Mouse (Mus musculus): ENCODE measurements around the gene Ino80.

Gene Ino80

GRCm38 (mm10) chr2:119436988-119437387 lies 40.5 kb downstream of the Ino80 start:
- DNase-seq: peak; percentile 20 to 48

GRCm38 (mm10) chr2:119436467-119436866 lies 41.0 kb downstream of the Ino80 start:
- DNase-seq: no peak

DNA sequence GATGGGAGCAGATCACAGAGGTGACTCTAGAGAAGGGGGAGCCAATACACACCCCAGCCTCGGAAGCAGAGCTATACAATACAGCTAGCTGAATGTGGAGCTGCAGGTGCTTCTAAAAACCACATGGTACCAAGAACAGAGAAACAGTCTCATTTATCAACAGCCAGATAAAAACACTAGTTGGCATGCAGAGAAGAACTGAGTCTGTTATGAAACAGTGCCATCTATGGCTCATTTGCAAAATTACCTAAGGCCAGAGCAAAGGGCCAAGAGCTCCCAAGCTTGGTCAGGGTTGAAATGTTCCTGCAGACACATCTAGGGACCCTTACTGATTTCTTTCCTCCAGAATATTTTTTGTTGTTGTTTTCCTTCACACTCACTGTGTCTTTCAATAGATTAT lies 63.7 kb downstream of the Ino80 start:
- peak; percentile 13 to 32 for DNase-seq

DNA sequence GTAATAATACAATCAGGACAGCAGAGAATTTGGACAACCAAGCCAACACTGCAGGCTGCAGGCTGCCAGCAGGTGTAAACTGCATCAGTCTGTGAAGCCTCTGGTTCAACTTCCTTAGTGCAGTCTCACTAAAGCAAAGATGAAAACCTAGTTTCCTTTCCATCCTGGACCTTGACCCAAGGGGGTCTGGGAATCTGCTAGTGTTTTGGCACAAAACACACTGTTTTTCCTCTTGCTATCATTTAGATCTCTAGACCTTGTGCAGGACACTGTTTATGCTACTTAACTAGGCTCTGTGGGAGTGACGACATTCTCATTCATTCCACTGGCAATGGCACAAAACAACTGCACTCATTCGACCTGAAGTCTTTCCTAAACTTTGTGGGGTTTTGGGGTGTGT lies 65.8 kb downstream of the Ino80 start:
- DNase-seq: peak in 1 of 2 experiments; percentile 14

DNA sequence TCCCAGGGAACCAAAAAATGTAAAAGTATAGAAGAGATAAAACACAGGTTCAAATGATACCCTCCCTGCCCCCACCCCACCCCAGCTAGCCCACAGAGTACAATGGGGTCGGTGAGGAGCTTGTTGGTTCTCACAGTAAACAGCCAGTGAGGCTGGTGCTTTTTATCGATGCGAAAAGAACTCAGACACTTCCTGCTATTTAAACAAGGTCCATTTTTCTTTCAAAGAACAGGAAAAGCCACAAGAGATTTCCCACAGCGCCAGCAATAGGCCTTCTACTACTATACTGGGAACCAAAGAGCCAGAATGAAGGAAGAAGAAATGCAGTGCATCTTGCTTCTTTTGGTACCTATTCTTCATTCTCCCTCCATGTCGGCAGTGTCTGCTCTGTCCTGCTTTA lies 66.5 kb downstream of the Ino80 start:
- DNase-seq: no peak

- DNase-seq: no peak
These were observed 68.8 kb downstream of the Ino80 start for GRCm38 (mm10) chr2:119408733-119409132.

GRCm38 (mm10) chr2:119408278-119408677 lies 69.2 kb downstream of the Ino80 start:
- DNase-seq: peak; percentile 35 to 38

DNA sequence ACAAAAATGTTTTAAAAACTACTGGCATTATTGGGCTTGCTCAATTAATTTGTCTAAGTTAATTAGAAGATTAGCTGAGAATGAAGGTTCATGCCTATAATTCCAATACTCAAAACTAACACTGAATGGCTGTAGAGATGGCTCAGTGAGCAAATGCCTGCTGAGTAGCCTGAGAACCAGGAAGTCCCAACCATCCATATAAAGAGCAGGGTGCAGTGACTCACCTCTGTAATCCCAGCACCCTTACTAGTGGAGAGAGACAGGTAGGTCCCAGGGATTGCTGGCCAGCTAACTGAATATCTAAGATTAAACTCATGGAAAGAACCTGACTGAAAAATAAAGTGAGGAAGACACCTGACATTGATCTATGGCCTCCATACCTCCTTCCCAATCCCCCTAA lies 78.2 kb downstream of the Ino80 start:
- DNase-seq: no peak

DNA sequence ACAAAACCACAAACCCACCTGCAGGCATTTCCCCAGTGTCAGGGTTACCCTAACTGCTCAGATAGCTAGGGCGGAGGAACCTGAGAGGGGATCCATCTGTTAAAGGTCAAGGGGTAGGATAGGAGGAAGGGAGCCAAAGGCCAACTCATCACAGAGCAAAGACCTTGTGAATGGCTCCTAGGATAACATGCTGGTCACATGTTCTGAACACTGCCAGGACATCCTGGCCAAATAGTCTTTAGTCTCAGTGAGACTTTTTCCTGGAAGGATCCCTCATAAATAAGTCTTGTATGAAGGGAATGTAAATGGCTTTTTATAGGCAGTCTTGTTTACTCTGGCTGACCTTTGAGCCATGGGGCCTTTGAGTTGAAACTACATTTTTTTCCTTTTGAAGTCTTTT lies 78.8 kb downstream of the Ino80 start:
- peak in 1 of 2 experiments; percentile 23 for DNase-seq

DNA sequence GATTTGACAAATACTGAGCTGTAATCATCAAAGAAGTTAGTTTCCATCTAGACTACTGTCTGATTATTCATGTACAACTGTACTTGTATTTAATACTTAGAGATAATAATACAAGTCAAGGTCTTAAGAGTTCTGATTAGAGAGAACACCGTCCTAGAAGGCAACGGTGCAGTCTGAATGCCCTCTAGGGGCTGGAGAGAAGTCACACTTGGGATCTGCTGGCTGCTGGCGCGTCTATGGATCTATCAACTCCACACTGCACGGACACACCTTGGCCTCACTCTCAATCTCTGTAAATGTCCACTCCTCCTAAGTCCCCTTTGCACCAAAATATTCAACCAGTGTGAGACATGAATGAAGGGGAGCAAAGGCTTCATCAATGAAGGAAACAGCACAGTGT lies 79.2 kb downstream of the Ino80 start:
- no peak for DNase-seq

DNA sequence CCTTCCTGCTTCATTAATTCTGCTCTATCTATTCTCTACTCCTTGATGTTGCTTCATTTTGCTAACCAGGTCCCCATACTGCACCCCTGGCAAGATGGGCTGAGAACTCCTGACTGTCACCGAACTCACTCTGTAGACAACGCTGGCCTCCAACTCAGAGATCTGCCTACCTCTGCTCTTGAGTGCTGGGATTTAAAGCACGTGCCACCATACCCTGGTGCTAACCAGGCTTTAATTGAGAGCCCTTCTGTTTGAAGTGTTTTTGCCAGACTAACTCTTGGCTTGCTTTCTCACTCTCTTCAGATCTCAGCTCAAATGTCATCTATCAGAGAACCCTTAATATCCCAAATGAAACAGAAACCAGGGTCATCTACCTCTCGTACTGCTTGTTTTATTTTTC lies 87.5 kb downstream of the Ino80 start:
- no peak for DNase-seq

- DNase-seq: no peak
These were observed 89.2 kb downstream of the Ino80 start for GRCm38 (mm10) chr2:119388266-119388665.

- no peak for DNase-seq
These were observed 98.0 kb downstream of the Ino80 start for GRCm38 (mm10) chr2:119379455-119379854.

- no peak for DNase-seq
These were observed 99.7 kb downstream of the Ino80 start for GRCm38 (mm10) chr2:119377826-119378225.

DNA sequence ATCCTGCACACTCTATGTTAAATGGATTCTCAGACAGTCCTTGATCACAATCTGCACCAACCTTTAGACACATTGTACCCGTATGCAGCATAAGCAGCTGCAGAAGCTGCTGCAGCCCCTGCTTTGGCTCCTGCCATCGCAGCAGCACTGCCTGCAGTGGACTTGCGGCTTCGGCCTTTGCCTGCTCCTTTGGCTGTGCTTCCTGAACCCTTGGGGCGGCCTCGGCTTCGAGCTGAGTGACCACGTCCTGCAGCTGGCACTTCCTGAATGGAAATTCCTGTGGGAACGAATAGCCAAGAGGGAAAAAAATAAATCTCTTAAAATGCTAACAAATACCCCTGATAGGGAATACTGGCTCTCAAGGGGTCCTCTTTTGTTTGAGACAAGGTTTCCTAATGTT lies 100.2 kb downstream of the Ino80 start:
- peak; percentile 36 to 37 for DNase-seq

GRCm38 (mm10) chr2:119370116-119370515 lies 107.4 kb downstream of the Ino80 start:
- no peak for DNase-seq

DNA sequence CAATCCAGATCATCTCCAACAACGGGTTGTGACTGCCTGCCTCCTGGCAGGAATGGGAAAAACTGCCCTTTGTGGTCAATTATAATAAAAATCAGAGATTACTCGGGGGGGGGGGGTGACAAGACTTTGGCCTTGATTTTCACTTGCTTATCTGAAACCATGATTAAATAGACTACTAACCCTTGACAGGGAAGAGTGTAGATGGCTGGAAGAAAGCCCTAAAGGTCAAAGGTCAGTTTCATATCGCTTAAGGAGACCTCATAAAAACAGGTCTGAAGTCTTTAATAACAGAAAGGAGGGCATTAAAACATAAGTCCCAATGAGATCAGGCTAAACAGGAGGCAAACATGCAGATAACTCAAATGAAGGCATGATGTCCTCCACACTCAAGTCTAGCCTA lies 110.1 kb downstream of the Ino80 start:
- no peak for DNase-seq

GRCm38 (mm10) chr2:119364969-119365368 lies 112.5 kb downstream of the Ino80 start:
- DNase-seq: no peak

DNA sequence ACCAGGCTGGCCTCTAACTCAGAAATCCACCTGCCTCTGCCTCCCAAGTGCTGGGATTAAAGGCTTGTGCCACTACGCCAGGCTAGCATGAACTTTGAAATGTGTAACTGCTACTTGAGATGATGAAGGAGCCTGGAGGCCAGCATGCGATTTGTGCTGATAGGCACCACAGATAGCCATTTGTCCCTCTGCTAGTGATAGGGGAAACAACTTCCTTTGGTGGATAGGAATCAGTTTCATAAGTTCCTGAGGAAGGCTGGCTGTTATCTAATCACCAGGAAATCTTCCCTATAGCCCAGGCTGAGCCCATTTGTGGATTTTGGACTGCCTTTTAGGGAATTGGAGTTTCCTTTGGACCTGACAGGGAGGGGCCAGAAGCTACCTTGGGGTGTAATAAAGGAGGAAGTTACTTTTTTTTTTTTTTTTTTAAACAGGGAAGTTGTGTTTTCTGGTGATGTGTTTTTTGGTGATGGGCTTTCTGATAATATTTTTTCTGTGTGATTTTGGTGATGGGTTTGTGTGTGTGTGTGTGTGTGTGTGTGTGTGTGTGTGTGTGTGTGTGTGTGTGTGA lies 117.7 kb downstream of the Ino80 start:
- DNase-seq: no peak

GRCm38 (mm10) chr2:119358249-119358648 lies 119.2 kb downstream of the Ino80 start:
- DNase-seq: peak in 1 of 2 experiments; percentile 39

DNA sequence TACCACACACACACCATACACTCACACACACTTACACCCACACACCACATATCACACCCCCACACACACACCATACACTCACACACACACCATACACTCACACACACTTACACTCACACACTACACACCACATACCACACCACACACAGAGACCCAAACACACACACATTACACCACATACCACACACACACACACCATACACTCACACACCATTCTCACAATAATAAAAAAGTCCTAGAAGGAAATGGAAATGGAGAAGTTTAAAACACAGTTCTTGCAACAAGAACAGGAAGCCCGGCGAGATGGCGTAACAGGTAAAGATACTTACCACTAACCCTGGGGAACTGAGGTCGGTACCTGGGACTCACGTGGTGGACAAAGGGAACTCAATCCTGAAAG lies 120.7 kb downstream of the Ino80 start:
- DNase-seq: no peak

GRCm38 (mm10) chr2:119356310-119356709 lies 121.2 kb downstream of the Ino80 start:
- no peak for DNase-seq

DNA sequence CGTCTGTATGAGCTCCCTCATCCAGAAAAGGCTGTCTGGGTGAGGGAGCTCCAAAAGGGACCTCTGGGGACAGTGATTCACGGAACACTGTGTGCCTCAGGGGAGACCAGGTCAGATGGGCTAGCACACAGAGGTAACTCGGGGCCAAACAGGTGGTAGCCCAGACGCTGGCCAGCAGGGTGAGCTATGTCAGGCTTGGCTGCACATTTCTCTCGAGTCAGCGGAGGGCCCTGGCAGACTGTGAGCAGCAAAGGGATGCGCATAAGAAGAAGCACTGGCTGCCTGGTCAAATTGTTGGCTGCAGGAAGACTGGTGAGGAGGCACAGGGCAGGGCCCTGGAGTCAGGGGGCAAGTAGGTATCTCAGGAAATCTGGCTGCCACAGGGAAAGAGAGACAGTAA lies 121.8 kb downstream of the Ino80 start:
- DNase-seq: peak; percentile 65 to 80

DNA sequence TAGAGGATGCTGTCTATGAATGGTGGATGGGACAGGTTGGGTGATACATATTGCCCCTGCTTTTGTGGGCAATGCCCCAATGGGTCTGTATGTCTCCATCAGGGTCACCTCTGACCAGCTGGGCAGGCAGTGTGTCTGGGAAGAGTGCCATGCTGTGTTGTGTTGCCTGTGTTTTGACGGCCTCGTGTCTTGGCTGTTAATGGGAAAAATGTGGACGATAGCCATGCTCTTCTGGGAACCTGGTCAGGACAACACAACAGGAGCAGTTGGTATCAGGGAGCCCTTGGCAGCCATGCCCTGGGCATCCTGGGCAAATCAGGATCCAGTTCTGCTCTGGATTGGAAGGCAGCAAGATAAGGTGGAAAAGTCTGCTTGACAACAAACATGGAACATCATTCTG lies 122.4 kb downstream of the Ino80 start:
- DNase-seq: peak in 1 of 2 experiments; percentile 16

DNA sequence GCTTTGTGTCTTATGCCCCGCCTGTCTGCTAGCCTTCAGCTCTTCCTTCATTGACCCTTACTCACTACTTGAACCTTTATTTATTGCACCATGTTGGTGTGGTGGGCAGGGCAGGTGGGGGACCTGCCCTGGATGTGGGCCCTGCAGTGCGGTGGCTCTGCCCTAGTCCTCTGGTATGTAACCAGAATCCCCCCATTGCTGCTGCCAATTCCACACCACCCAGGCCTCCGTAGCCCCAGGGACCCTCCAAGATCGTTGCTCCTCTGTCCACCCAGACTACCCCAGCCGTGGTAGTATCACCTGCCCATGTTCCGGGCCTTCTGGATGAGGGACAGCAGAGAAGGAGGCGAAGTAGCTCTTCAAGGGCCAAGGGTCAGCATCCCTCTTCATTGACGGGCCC lies 123.8 kb downstream of the Ino80 start:
- DNase-seq: no peak

All from kidney, adult 8-10 months (tissue).